Mouse (Mus musculus) layer of hippocampus, adult 2 months (tissue): ENCODE measurements around the gene Olfr823. TPM values are rescaled to one million over a fixed set of nuclear protein-coding genes. Genes with fewer than 3 reads are reported as not detected.
"Not testable (repeated sequence)": the region's sequence is repeated elsewhere in the genome, so short reads cannot be mapped to it uniquely, and the experiment has no call there.

Experiments used
- DNase-seq, 2 experiments: peaks; one replicate each; pipeline ENCODE4 v3.0.0; 2022; ENCODE audit warnings: low spot score in 2 of 2
- H3K27ac ChIP-seq: fragments of 200-600 bp; 2 replicates; pipeline ENCODE4 v1.8.1; 2022
- H3K4me3 ChIP-seq: fragments of 200-600 bp; 2 replicates; pipeline ENCODE4 v1.8.1; 2022; ENCODE audit warnings: mild to moderate bottlenecking
- CTCF ChIP-seq: fragments of 200-600 bp; conservative IDR thresholded peaks from 2 replicates; pipeline ENCODE4 v1.8.1; 2022; ENCODE audit warnings: antibody characterized with exemption, mild to moderate bottlenecking, moderate library complexity
- long read RNA-seq, 2 experiments: library from polyadenylated mRNA; stranded (forward); transcript quantifications; one replicate each; pipeline ENCODE4 v2.0.0; 2021; ENCODE audit warnings: borderline mapping rate in 2 of 2
- total RNA-seq, 2 experiments: library from RNA; stranded (reverse); gene quantifications; 2 replicates each; pipeline ENCODE4 v1.2.3; 2021

Gene Olfr823
- not detected for total RNA-seq
- long read RNA-seq, experiment 1: 0 reads
- long read RNA-seq, experiment 2: 0 reads

DNA sequence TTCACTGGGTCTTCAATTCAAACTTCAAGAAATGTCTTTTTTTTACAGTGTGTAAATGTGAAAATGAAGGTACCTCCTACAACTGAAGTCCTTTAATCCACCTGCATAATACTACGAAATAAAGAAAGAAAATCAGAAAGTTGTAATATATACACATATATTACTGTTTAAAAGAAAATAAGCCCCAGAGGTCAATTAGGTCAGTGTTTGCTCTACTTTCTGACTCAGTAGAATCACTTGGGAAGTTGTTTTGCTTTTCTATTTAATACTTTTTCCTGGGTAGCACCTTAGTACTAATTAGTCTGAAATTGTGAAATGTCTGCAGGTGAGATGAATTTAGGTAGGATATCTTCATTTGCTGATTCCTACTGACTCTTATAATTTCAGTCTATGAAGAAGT, at the start of gene Olfr823:
TSS of gene Olfr823 (minus strand) at position 101 of the 400 bp plus-strand sequence.
- H3K27ac ChIP-seq, H3K4me3 ChIP-seq, DNase-seq: not testable (repeated sequence)

DNA sequence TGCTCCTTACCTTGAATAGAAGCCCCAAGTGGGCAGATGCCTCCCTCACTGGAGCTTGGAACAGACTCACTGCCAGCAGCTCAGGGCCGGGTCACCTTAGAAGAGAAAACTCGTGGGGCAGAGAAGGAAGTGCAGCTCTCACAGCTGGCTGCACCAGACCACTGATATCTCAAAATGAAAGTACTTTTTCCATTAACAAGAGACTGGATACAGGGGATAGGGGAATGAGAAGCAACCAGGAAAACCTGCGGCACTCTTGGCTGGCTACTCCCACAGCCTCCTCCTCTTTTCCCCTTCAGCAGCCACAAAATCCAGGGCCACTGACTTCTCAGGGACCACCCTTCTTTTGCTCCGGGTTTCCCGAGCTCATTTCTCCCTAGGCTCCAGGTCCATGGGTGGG, 28.9 kb upstream of the Olfr823 start:
- no peak for TF ChIP-seq CTCF
- no peak for DNase-seq
- Histone ChIP-seq H3K4me3 (no peak overlapping the region), H3K27ac (no peak overlapping the region)

DNA sequence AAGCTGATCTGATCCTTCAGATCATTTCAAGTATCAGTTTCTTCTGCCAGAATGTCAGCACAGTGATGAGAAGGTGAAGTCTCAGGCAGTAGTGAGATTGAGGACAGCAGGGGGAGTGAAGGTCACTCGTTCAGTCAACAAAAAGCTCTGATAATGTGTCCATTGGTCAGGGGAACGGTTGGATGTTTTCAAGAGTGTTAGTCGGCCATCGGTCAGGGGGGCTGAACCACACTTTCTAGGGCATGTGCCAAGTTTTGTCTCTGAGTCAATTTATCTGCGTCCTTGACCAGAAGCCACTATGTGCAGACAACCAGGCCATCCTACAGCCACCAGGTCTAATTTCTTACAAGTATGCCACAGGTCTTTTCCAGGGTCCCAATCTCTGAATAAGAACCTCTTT, 27.3 kb upstream of the Olfr823 start:
- not testable (repeated sequence) for H3K27ac ChIP-seq, H3K4me3 ChIP-seq, DNase-seq

DNA sequence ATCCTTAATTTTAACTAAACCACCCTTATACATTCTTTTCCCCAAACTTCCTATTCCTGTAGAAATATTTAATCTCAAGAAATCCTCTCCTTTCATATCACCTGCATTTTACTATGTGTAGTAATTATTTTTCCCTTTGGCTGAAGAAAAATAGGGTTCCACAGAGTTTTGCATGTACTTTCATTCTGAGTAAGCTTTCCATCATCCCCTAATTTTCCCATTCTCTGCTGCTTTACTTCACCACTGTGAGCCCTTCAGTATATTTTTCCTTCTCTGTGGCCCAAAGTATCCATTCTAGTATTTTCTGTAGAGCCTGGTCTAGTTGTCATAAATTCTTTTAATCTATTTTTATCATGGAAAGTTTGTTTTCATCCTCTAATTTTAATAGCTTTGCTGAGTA, 19.6 kb upstream of the Olfr823 start:
- Histone ChIP-seq H3K27ac (no peak overlapping the region), H3K4me3 (no peak overlapping the region)
- TF ChIP-seq CTCF: no peak
- DNase-seq: no peak

DNA sequence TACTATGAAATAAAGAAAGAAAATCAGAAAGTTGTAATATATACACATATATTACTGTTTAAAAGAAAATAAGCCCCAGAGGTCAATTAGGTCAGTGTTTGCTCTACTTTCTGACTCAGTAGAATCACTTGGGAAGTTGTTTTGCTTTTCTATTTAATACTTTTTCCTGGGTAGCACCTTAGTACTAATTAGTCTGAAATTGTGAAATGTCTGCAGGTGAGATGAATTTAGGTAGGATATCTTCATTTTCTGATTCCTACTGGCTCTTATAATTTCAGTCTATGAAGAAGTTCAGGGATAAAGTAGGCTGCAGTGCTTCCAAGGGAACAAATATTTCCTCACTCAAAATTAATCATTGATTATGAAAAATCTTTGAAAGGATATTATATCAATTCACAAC, 14.7 kb upstream of the Olfr823 start, which contains the start of gene Olfr824:
TSS of gene Olfr824 (minus strand) at position 101 of the 400 bp plus-strand sequence.
- not testable (repeated sequence) for H3K4me3 ChIP-seq, H3K27ac ChIP-seq, DNase-seq

DNA sequence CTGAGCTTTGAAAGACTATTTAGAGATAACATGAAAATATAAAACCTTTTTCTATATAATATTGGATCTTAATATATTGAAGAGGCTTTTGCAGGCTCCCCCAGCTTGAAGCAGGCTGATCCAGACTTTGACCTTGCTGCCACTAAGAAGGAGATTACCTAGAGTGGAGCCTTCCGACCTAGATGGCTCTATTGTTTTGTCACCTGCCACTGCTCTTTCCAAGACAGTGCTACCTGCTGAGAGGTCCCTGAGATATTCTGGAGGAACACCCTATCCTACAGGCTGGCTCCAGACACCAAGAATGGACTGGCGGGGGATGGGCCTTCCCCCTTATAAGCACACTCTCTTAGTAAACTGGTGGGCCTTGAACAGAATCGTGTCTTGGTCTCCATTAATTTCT, 862 bp upstream of the Olfr823 start:
- not testable (repeated sequence) for DNase-seq, H3K27ac ChIP-seq, H3K4me3 ChIP-seq

DNA sequence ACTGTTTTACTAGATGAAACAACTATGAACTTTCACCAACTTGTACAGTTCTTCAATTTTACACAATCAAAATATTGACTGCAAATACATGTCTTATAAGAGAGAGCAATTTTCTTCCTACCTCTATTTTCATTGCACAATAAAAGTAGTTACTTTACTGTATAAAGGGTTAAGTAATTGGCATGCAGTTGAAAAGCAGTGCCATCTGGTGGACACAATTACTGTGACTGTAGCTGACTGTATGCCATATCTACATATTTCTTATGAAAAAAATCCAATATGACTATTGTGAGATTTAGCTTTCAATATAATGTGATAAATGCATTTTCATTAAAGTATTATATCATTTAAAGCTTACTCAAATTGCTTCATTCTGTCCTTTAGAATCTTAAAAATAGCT, 19.1 kb downstream of the Olfr823 start:
- Histone ChIP-seq H3K27ac (no peak overlapping the region), H3K4me3 (no peak overlapping the region)
- no peak for DNase-seq
- peak; percentile 66 for TF ChIP-seq CTCF

DNA sequence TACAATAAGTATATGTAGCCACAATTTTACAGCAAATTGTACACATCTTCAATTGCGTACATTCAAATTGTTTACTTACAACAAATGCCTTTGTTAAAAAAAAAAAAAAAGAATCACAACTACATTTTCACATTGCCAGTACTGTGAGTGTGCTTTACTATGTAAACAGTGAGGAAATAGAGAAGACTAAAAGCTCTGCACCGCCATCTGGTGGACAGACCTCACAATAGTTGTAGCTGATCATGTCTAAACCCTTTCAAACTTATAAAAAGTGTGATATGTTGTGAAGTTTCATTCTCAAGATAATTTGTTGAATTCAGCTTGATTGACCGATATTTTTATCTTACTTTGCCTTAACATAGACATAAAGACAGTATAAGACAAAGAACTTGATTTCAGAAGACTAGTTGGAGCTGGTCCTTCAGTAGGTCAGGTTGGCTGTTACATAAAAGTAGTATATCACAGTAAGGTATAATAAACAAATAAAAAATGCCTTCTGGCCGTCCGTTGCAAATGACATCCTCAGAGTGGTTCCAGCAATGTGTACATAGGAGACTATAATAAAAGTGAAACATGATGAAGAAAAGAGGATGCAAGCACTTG, 22.2 kb downstream of the Olfr823 start:
- Histone ChIP-seq H3K4me3 (no peak overlapping the region), H3K27ac (no peak overlapping the region)
- peak; percentile 83 for TF ChIP-seq CTCF
- peak; percentile 37 to 71 for DNase-seq

DNA sequence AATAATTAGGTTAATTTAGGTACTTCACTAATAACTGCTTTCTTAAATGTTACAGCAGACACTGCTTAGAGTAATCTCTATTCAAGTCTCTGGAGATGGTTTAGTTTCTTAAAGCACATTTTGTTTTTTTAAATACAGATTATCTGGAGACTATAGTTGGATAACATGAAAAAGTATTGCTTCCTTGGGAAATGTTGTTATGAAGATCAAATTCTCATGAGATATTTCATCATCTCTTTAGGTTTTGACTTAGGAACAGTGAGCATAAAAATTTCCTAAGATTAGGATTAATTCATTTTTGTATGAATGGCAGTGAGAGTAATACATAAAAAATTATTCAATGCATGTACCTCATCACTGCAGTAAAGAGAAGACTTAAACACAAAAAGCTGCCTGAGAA, 44.3 kb downstream of the Olfr823 start, which contains the start of gene Olfr822:
TSS of gene Olfr822 (plus strand) at position 301 of the 400 bp plus-strand sequence.
- Histone ChIP-seq H3K4me3 (no peak within 1 kb of the TSS), H3K27ac (no peak within 1 kb of the TSS)
- no peak for DNase-seq
- TF ChIP-seq CTCF: no peak

Other genes starting within 250 kb of the Olfr823 start
- gene Olfr814, start 235.5 kb downstream of the Olfr823 start, total RNA-seq: not detected
- gene Olfr815, start 209.5 kb downstream of the Olfr823 start, total RNA-seq: not detected
- gene Olfr816, start 199.8 kb downstream of the Olfr823 start, total RNA-seq: not detected
- not detected for gene Olfr818, start 166.3 kb downstream of the Olfr823 start, total RNA-seq
- not detected for gene Olfr819, start 148.1 kb downstream of the Olfr823 start, total RNA-seq
- gene Olfr247, start 139.2 kb downstream of the Olfr823 start, total RNA-seq: not detected
- gene Gm10310, start 130.3 kb downstream of the Olfr823 start, total RNA-seq: not detected
- gene Olfr820, start 102.8 kb downstream of the Olfr823 start, total RNA-seq: not detected
- not detected for gene Olfr821, start 85.0 kb downstream of the Olfr823 start, total RNA-seq
- gene Olfr822, start 44.2 kb downstream of the Olfr823 start, total RNA-seq: not detected
- gene Olfr824, start 14.6 kb upstream of the Olfr823 start, total RNA-seq: not detected
- gene Olfr825, start 51.4 kb upstream of the Olfr823 start, total RNA-seq: not detected
- gene Olfr826, start 68.8 kb upstream of the Olfr823 start, total RNA-seq: not detected
- not detected for gene Olfr827, start 99.0 kb upstream of the Olfr823 start, total RNA-seq
- gene Neurod4, start 164.9 kb upstream of the Olfr823 start, total RNA-seq: under 1 TPM; 0.10 to 0.18 TPM
- 1 to 10 TPM; 1.6 to 1.7 TPM for gene Tespa1, start 207.5 kb upstream of the Olfr823 start, total RNA-seq